Mouse (Mus musculus) midbrain, embryonic 15.5 days (tissue): ENCODE data around the gene Etnppl. TPM values are rescaled to one million over a fixed set of nuclear protein-coding genes. Genes with fewer than 3 reads are reported as not detected.

Experiments
- ATAC-seq: fragments of 200-750 bp; cut with Nextera tagmentation; replicated peaks from 2 replicates; pipeline ENCODE4 v1.8.0; 2017; ENCODE audit warnings: moderate TSS enrichment
- H3K27ac ChIP-seq: fragments of 300-500 bp; sonication (generic); 2 replicates; pipeline ENCODE4 v1.5.1; 2015; ENCODE audit warnings: mild to moderate bottlenecking, inconsistent platforms
- H3K27me3 ChIP-seq: fragments of 300-500 bp; sonication (generic); replicated peaks from 2 replicates; pipeline ENCODE4 v1.6.1; 2015; ENCODE audit warnings: inconsistent platforms
- H3K36me3 ChIP-seq: fragments of 300-500 bp; sonication (generic); replicated peaks from 2 replicates; pipeline ENCODE4 v1.6.1; 2015; ENCODE audit warnings: inconsistent platforms
- H3K4me1 ChIP-seq: fragments of 300-500 bp; sonication (generic); 2 replicates; pipeline ENCODE4 v1.6.1; 2015; ENCODE audit warnings: inconsistent platforms
- H3K4me2 ChIP-seq: fragments of 300-500 bp; sonication (generic); 2 replicates; pipeline ENCODE4 v1.6.1; 2015; ENCODE audit warnings: inconsistent platforms, mild to moderate bottlenecking, moderate library complexity
- H3K4me3 ChIP-seq: fragments of 300-500 bp; sonication (generic); 2 replicates; pipeline ENCODE4 v1.5.1; 2015; ENCODE audit warnings: mild to moderate bottlenecking, inconsistent platforms
- H3K9ac ChIP-seq: fragments of 300-500 bp; sonication (generic); 2 replicates; pipeline ENCODE4 v1.6.1; 2015; ENCODE audit warnings: mild to moderate bottlenecking, inconsistent platforms
- H3K9me3 ChIP-seq: fragments of 300-500 bp; sonication (generic); 2 replicates; pipeline ENCODE4 v1.6.1; 2016; ENCODE audit warnings: inconsistent platforms
- WGBS: fragments of 180-500 bp; shearing (Covaris S2); methylation state at CpG from one replicate; pipeline ENCODE4 v1.1.7; 2015; ENCODE audit warnings: mixed read lengths; 5-methylcytosine and 5-hydroxymethylcytosine counted together
- polyA plus RNA-seq: library from polyadenylated mRNA; unstranded; fragments of >200 nt; fragmentation: Nextera tagmentation; extraction: Ambion mirVana; gene quantifications from 2 replicates; pipeline ENCODE4 v1.2.1, GENCODE M21; 2015

Gene Etnppl
- polyA plus RNA-seq, 1 experiment from 2014 or later, result not detected

DNA sequence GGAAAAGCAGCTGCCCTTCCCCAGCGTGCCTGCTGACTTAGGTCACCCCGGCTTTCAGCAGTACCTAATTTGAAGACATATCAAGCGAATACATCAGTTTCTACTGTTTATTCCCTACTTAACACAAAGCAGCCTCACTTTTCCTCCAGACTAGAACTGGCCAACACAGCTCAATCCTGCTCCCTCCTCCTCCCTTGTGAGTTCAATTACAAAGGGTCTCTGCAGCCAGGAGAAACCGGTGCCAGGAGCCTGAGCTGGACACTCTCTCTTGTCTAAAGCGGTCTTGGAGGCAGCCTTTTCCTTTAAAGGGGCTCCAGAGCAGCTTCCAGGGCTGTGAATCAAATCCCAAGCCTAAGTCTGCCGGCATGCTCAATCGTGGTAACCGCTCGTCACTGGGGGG is 64.9 kb downstream of the Etnppl start:
- no peak overlapping the region for H3K4me3 ChIP-seq
- ATAC-seq, result no peak
- H3K9ac ChIP-seq, result no peak overlapping the region
- H3K4me1 ChIP-seq, result no peaks in the 10 kb centered on the region
- H3K36me3 ChIP-seq, result no peaks in the 10 kb centered on the region
- H3K9me3 ChIP-seq, result no peaks in the 10 kb centered on the region
- H3K27ac ChIP-seq, result no peak overlapping the region
- 87% methylated on average over 9 of the region's 9 CpGs for WGBS
- no peaks in the 10 kb centered on the region for H3K27me3 ChIP-seq
- H3K4me2 ChIP-seq, result no peak overlapping the region

DNA sequence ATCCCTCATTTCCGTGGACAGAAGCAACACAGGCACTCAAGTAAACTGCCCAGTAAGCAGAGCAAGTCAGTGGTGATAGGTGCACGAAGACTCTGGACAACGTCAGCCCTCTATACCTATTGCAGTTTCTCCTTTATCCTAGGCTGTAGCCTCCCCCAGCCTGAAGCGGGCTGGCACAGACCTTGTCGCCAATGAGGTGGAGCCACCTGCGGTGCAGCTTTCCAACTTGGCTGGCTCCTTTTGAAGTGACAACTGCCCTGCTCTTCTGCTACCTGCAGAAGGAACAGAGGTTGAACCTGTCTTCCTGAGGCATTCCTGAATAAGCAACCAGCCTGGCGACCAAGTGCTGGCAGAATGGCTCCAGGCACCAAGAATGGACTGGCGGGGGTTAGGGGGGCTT is 66.6 kb downstream of the Etnppl start:
- Histone ChIP-seq H3K4me3 (no peak overlapping the region), H3K9ac (no peak overlapping the region), H3K27me3 (no peaks in the 10 kb centered on the region), H3K36me3 (no peaks in the 10 kb centered on the region), H3K9me3 (no peaks in the 10 kb centered on the region), H3K4me2 (no peak overlapping the region), H3K27ac (no peak overlapping the region), H3K4me1 (no peaks in the 10 kb centered on the region)
- no peak for ATAC-seq
- WGBS, result 77% methylated on average over 8 of the region's 8 CpGs

DNA sequence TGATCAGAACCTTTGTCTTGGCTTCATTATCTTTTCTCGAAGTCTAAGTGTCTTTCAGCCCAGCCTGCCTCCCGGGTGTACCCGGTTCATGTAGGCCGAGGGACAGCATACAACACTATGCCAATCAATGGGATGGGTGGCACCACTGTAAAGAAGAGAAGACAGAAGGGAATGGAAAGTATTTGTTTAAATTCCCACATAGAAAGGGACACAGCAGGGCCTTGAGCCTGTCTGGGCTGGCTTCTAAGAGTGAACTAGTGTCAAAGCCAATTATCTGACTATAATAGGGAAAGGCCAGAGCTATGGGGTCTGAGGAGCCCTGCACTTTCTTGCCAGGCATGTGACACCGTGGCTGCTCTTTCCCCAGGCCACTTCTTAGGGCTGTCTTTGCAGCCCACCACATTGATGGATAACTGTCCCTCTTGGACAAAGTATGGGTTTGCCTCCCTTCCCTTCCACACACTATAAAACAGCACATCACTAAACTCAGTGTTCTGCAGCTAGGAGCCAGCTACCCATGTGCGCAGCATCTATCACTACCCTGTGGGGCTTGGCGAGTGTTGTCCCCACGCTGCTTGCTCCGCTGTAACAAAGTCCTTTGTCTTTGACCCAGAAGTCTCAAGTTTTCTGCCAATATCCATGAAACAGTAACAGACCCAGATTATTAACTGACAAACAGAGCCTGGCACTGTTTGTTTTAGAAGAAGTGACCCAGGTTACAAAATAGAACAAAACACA is 67.2 kb downstream of the Etnppl start:
- Histone ChIP-seq H3K36me3 (no peaks in the 10 kb centered on the region), H3K9ac (no peak overlapping the region), H3K27ac (no peak overlapping the region), H3K4me1 (no peaks in the 10 kb centered on the region), H3K4me2 (no peak overlapping the region), H3K27me3 (no peaks in the 10 kb centered on the region), H3K9me3 (no peaks in the 10 kb centered on the region), H3K4me3 (no peak overlapping the region)
- 70% methylated on average over 9 of the region's 9 CpGs for WGBS
- ATAC-seq, result no peak

DNA sequence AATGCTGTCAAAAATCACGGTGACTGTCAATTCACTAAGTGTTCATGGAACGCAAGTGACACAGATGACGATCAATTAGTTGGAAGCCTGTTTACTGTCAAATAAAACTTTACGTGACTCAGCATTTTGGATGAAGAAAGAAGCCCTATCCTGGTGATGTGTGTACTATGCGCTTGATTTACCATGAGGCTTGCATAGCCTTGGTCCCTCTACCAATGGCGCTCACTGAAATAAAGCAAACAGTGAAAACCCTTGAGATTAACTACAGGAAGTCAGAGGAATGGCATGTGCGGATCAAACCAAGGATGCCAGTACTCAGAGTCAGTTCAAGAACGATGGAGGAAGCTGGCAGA is 67.7 kb downstream of the Etnppl start:
- Histone ChIP-seq H3K9me3 (no peaks in the 10 kb centered on the region), H3K36me3 (no peaks in the 10 kb centered on the region), H3K27me3 (no peaks in the 10 kb centered on the region), H3K27ac (no peak overlapping the region), H3K4me2 (no peak overlapping the region), H3K4me1 (no peaks in the 10 kb centered on the region), H3K9ac (no peak overlapping the region), H3K4me3 (no peak overlapping the region)
- ATAC-seq, result no peak
- WGBS, result 89% methylated on average over 8 of the region's 8 CpGs

DNA sequence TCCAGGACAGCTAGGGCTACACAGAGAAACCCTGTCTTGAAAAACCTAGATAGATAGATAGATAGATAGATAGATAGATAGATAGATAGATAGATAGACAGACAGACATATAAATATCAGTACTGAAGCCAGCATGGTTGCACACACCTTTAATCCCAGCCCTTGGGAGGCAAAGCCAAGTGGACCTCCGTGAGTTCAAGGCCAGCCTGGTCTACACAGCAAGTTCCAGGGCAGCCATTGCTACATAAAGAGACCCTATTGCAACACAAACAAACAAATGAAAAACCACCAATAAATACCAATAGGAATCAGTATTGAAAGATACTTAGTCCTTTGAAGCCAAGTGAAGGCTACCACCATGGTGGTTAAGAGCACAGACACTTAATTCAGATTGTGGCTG is 69.8 kb downstream of the Etnppl start:
- no peak overlapping the region for H3K4me2 ChIP-seq
- 100% methylated on average over 1 of the region's 1 CpGs for WGBS
- no peak overlapping the region for H3K4me3 ChIP-seq
- H3K27me3 ChIP-seq, result no peaks in the 10 kb centered on the region
- no peak overlapping the region for H3K9ac ChIP-seq
- no peak overlapping the region for H3K27ac ChIP-seq
- no peaks in the 10 kb centered on the region for H3K9me3 ChIP-seq
- H3K36me3 ChIP-seq, result no peaks in the 10 kb centered on the region
- no peak for ATAC-seq
- peaks cover 10% of the 10 kb centered on the region for H3K4me1 ChIP-seq

Other genes starting within 250 kb of the Etnppl start
- 198 and 209 TPM in 2 replicates for gene Ostc, start 92.0 kb downstream of the Etnppl start, polyA plus RNA-seq
- gene Rpl34, start 113.0 kb downstream of the Etnppl start, polyA plus RNA-seq, result 524 and 551 TPM in 2 replicates